Mouse (Mus musculus) neutrophil, adult 5-6 weeks (primary cell): ENCODE measurements around the gene Rnaseh2b. TPM values are rescaled to one million over a fixed set of nuclear protein-coding genes. Genes with fewer than 3 reads are reported as not detected.

ENCODE experiments used
- ATAC-seq: fragments of 151-379, 151-347 bp; 2 replicates; pipeline ENCODE4 v1.8.0; 2017; ENCODE audit warnings: mild to moderate bottlenecking, moderate TSS enrichment; ENCODE audit not compliant: insufficient number of reproducible peaks, poor library complexity, low FRiP score, severe bottlenecking; ENCODE audit errors: extremely low read depth
- total RNA-seq: library from RNA; stranded (forward); fragments of 200-1000 nt; gene quantifications from 2 replicates; pipeline ENCODE4 v1.2.3, GENCODE M21; 2017

The Rnaseh2b gene
- total RNA-seq, 1 experiment from 2014 or later = 7.6 TPM

DNA sequence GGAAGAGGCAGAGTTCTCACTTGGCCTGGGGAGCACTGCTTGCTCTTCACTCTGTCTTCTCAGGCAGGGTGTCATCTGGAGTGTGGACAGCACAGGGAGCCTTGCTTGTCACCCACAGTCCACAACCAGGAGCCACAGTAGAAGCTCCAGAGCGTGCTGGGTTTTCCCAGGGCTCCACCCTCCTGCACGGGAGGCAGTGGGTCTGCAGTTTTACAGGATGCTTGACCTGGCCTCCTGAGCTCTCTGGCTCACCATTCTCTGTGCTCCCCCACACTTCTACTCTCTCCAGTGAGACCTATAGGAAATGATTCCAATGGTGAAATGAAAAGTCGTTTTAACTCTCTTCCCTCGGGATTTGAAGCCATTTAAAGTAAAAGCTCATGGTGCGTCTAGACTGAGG lies 57.4 kb downstream of the Rnaseh2b start:
- ATAC-seq = no peak

DNA sequence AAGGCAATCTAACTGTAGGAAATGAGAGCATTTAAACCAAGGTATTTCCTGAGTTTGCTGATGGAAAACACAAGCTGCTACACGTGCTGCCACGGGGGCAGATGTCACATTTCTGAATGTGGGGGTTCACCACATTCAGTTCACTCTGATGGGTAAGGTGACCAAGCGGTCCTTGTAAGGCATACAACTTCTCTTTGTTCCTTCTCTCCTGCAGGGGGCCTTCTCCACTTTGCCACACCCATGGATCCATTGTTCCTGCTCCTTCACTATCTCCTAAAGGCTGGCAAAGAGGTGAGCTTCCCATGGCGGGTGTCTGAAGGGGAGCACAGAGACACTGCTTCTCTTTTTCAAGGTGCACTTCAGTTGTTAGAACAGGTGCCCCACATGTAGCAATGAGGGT lies 57.8 kb downstream of the Rnaseh2b start:
- no peak for ATAC-seq

DNA sequence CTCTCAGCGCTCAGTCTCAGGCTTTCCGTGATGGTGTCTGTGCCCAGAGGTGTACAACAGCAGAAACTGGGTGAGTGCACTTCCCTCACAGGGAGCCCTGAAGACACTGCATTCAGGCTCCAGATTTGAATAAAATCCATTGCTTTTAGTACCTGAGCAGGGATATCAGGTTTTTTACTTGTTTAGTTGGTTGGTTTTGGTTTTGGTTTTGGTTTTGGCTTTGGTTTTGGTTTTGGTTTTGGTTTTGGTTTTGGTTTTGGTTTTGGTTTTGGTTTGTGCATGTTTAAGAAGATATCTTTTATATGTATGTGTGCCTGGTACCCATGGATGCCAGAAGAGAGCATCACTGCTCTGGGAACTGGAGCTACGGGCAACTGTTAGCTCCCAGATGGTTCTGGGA lies 58.5 kb downstream of the Rnaseh2b start:
- ATAC-seq = no peak

DNA sequence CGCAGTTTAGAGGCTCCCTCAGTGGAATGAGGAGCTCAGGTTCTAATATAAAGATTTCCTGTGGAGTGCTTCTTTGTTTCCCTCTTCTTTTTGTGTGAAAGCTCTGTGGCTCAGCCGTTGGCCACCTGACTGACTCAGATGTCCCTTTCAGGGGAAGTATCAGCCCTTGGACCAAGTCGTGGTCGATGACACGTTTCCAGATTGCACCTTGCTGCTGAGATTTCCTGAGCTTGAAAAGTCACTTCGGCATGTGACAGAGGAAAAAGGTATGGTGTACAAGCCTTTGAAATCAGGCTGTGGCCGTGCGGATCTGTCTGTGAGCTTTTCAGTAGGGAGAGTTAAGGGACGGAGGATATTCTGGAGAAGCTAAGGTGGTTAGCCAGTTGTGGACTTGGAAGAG lies 61.0 kb downstream of the Rnaseh2b start:
- no peak for ATAC-seq

DNA sequence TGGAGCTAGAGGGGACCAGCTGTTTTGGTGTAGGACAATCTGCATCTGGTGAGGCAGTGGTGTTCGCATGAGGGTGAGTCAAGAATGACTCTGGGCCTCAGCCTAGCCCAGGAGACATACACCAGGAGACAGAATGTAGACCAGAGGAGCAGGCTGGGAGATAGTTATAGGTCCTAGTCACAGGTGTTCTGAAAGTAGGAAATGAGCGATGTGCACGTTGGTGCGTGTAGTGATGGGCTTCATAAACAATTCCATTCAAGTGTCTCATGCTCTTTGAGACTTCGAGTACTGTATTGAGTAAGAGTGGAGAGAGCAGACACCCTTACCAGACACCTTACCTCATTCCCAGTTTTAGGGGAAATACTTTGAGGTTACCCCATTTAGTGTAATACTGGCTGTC lies 61.4 kb downstream of the Rnaseh2b start:
- ATAC-seq = no peak

DNA sequence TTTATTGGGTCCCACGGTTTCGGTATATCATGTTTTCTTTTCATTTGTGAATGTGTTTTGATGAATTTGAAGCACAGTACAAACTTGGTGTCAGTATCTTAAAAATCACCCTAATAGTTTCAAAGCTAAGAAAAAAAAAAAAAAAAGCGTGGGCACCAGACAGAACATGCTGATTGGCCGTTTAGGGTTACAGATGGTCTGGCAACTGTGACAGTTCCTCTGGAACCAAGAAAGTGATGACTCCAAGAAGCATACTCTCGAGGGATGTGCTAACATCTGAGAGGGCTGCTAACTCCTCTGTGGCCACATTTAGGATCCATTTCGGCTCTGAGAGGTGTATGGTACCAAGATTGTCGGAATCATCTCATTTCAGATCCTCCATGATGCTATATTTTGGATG lies 62.8 kb downstream of the Rnaseh2b start:
- no peak for ATAC-seq

DNA sequence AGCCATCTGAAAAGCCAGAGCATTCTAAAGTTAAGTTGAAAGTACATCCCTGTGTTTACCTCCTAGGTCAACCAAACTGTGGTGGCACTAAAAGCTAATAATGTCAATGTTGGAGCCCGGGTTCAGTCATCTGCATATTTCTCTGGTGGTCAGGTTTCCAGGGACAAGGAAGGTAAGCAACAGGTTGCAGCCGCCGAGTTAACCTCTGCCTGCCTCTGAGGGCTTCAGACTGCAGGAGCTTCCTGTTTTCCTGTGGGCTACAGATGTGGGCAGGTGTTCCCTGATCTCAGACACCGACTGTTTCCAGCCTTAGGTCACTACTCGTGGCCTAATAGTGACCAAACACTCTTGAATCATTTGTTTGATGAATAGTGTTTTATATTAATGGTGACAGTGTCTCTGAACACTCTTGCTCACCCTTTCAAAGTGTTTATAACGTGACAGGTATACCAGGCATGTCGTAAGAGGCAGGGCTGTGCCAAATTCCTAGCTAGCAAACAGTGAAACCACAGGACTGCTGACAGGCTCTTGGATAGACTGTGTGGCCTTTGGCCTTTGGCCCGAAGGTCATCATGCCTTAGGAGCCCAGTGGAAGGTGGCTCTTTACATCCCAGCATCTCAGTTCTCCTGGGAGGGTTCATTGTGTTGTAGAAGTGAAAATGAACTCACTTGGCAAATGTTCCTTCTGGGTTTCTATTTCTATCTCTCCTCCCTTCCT lies 69.0 kb downstream of the Rnaseh2b start:
- ATAC-seq = no peak

DNA sequence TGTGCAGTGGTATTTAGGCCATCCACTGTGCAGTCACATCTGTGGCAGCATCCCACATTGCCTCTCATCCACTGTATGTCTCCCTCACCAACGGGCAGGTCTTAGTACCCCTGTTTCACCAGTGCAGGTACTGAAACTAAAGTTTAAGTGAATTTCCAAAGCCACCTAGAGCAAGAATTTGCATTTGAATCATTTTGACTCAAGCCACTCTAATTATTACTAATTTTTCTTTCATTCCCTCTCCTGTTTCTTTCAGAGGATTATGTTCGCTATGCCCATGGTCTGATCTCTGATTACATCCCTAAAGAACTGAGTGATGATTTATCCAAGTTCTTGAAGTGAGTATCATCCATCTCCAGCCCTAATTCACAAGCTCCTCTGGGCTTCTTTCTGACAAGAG lies 71.4 kb downstream of the Rnaseh2b start:
- no peak for ATAC-seq

DNA sequence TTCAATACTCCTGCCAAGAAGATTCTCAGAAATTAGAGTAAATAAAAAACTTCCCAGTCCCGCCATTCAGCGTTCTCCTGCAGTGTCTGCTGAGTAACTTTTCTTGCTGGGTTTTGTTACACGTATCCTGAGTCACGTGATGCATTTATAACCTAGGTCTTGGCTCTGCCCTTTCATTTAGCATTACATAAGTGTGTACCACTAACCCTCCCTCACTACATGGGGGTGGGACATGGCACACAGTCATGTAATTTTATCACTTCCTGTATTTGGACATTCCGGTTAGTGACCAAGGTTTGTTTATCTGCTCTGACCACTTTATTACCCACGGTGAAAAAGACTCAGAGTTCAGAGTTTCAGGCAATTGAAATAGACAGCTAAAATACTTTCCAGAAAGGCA lies 78.4 kb downstream of the Rnaseh2b start:
- no peak for ATAC-seq

DNA sequence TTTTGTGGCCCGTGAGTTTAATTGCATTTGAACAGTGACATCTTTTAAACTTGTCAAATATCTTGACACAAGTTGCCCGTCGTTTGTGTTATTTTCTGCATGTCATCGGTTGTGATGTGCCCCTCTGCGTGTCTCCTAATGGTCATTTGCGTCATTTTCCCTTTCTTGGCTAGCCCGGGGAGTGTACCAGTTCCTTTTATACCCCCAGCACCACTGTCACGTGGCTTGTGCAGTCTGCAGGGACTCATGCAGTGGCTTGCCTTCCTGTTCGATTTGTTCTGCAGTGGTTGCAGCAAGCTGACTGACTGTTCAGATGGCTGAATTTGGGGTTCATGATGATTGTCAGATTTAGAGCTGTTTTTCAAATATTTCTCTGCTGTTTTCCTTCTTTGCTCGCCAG lies 81.6 kb downstream of the Rnaseh2b start:
- no peak for ATAC-seq

DNA sequence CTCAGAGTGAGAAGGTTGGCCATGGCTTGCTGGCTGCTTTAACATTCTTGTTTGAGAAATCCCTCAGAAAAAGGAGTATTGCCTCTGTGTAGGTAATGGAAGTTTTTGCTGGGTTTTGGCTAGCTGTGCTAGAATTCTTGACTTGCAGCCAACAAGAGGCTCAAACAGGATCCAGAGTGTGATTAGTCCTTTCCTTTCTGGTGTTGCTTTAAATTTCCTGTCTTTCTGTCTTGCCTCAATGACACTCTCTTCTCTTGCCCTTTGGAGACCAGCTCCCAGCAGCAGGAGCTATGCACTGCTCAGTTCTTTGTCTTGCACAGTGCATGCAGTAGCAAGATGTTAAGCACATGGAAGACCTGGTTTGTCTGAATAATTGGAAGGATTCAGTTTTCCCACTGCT lies 83.3 kb downstream of the Rnaseh2b start:
- no peak for ATAC-seq

DNA sequence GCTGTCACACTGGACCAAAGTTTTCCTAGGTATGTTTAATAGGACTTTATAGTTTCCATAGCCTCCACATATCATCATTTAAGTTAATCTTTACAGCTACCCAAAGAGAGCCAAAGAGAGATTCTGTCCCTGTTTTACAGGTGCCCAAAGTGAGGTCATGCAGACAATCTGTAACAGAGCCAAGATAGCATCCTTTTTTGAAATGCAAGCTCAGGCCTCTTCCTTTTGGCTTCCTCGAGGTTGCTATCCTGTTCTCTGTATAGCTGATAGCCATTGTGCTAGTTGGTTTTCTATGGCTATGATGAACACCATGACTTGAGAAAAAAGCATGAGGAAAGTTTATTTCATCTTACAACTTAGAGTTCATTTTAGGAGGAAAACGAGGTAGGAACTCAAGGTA lies 83.7 kb downstream of the Rnaseh2b start:
- no peak for ATAC-seq

DNA sequence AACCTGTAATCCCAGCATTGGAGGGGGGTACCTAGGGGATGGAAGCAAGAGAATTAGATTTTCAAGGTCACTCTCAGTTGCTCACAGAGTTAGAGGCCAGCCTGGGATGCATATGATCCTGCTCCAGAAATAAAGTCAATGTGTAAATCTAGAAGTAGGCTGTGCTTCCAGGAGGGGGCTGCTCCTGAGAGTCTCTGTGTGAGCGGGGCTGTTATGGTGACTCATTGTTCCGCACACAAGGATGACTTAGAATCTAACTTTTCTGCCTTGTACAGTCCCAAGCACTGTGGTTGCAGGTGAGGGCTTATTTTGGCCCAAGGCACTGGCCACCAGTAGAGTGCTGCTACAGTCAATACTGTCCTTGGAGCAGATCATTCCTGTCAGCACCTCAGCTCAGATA lies 87.0 kb downstream of the Rnaseh2b start:
- no peak for ATAC-seq

DNA sequence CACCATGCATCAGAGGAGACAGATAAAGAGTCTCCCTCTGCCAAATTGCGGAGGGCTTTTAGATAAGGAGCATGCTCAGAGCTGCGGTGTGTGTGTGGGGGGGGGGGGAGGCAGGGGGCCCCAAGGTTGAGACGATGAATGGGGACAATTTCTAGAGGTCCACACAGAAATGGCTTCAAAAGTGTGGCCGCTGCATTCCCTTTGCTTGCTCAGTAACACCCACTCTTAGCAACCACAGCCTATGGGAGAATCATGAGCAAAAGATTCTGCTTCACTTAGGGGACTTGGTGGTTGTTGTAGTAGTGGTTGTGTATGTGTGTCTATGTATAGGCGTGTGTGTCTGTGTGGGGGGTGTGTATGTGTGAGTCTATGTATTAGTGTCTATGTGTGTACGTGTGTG lies 88.2 kb downstream of the Rnaseh2b start:
- ATAC-seq = no peak

DNA sequence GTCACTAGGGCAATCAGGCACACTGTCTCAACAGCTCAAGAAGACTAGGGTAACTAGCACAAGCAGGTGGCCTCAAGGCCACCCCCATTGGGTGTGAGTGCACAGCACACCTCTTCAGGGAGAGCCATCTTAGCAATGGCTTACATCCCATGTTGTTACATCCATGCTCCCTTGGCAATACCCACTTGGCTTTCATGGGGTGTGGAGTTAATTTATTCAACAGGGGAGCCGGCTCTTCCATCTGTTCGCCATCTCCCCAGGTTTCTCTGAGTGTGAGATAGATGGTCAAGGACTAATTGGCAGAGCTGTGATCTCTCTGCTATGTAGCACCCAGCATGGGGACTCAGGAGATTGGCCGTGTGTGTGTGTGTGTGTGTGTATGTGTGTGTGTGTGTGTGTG lies 90.7 kb downstream of the Rnaseh2b start:
- ATAC-seq = no peak

DNA sequence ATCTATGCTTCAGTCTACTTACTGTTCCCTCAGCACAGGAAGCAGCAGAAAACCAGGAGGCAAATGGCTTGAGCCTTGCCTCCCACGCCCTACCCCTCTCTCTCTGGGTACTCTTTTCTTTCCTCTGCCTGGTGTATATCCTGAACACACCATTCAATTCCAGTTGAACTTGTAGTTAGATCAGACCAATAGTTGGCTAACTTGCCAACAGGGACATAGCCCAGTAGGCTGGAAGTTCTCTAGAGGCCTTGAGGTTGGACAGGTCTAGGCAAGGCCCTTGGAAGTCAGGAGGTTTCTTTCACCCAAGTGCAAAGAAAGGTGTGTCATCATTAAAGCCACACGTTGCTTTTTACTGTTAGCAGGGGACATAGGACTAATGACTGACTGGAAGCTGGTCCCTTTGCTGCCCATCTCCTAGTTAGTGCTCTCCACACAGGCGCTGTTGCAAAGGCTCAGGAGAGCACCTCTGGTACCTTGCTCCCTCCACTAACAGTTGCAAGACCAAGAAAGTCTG lies 91.5 kb downstream of the Rnaseh2b start:
- ATAC-seq = no peak

DNA sequence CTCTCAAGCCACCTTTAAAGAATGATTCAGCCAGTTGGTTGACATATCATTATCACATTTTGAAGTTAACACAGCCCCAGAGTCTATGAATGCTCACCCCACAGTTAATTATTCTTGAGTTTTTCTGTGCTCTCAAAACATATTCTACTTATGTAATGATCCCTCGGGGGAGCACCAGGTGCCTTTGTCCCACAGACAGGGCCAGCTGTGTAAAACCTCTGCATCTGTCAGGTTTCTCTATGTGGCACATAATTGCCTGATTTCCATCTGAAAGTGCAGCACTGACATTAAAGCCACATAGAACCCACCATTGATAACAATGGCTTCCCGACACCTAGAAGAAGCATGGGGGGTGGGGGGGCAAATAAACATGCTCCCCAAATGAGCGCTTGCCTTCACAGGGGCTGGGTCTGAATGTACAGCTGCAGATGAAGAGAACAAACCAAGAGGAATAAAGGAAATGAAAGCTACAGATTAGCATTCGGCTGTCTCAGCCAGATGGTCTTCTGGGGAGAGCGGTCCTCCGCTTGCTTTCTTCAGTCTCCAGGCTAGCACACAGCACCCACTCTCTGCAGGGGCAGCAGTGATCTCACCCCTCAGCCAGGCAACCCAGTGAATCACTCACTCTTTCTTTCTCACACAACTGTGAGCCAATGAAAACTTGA lies 96.8 kb downstream of the Rnaseh2b start:
- no peak for ATAC-seq

DNA sequence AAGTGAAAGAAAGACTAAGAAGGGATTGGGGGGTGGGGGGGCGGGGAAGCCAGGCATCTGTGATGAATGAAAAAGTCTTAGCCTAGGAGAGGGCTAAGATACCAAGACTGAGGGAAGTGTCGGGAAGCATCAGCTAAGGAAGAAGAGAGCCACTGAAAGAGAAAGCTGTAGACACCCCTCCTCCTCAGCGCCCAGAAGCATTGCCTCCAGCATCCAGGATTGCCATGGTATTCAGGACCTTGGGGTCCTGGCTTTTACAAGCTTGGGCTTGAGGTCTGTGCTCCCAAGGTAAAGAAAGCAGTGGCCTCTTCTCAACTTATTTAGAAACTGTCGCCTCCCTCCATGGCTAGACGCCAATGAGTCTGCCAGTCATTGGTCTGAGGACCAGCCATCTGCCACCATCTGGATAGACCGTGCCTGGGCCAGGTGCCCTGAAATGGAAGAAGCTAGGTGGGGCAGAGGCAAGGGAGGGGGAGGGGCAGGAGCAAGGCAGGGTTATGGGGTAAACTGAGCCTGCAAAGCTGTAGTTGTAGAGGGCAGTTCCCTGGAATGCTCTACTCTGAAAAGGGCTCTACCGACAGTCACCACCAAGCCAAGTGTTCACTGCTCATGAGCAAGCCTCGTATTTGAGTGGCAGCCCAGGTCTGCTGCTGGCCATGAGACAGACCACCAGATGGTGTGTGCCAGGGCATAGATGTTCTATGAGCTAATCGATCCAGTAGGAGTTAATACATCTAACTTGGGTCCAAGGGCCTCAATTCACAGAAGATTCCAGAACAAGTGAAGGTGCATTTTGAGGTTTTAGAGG lies 97.5 kb downstream of the Rnaseh2b start:
- no peak for ATAC-seq

DNA sequence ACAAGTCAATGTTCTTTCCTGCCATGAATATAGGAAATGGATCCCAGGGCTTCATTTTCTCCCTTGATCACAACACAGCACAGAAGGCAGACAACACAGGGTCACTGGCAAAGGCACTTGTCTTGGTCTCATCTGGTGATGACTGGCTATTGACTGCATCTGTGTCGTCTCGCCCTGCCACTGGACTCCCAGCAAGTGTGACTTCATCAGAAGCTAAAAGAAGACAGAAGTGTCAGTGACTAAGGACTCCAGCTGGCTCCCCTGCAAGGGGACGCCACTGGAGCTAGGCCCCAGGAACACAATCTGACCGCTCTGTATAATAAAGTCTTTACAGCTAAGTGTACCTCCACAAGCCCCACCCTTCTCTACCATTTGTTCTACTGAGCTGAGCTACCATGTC lies 100.4 kb downstream of the Rnaseh2b start:
- ATAC-seq = no peak

DNA sequence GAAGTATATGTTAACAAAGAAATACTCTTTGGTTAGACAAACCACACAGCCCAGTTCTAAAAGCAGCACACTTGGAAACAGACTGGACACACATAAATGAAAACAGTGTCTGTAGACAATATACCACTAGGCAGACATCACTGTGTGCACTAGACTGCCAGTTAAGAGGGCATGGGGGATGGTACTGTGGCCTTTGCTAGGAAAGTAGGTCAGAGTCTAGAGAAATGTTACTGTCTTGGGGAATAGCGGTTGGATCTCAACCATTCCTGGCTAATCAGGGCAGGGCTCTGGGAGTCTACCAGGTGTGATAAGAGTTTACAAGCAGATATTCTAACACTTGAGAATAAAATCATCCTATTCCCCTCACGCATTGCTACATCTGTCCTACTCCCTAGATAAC lies 103.0 kb downstream of the Rnaseh2b start:
- no peak for ATAC-seq
